Mouse (Mus musculus) liver, embryonic 14.5 days (tissue): ENCODE results near the gene Olfr726. TPM values are rescaled to one million over a fixed set of nuclear protein-coding genes. Genes with fewer than 3 reads are reported as not detected.
A peak's percentile ranks its signal among the peaks of the same experiment; 100 is the strongest.

Source experiments
- ATAC-seq: fragments of 200-750 bp; cut with Nextera tagmentation; 2 replicates; pipeline ENCODE4 v1.8.0; 2017; ENCODE audit warnings: moderate number of reproducible peaks, mild to moderate bottlenecking, moderate library complexity; ENCODE audit not compliant: insufficient read depth
- DNase-seq, 3 experiments: peaks; one replicate each; pipeline ENCODE4 v3.0.0-alpha.2; 2012 to 2013; ENCODE audit warnings: low read depth in 3 of 3, low spot score in 3 of 3
- H3K27ac ChIP-seq: fragments of 300-500 bp; sonication (generic); 2 replicates; pipeline ENCODE4 v1.5.1; 2014; ENCODE audit warnings: moderate library complexity, mild to moderate bottlenecking, control low read depth, inconsistent platforms
- H3K27me3 ChIP-seq: fragments of 300-500 bp; sonication (generic); 2 replicates; pipeline ENCODE4 v1.6.1; 2014; ENCODE audit warnings: mild to moderate bottlenecking, low read length, moderate library complexity; ENCODE audit not compliant: control insufficient read depth, insufficient read depth
- H3K36me3 ChIP-seq: fragments of 300-500 bp; sonication (generic); replicated peaks from 2 replicates; pipeline ENCODE4 v1.6.1; 2014; ENCODE audit warnings: low read depth; ENCODE audit not compliant: control insufficient read depth, insufficient read depth
- H3K4me1 ChIP-seq, 2 experiments: fragments of 200-500 bp in 1 of 2; fragments of 300-500 bp in 1 of 2; sonication (generic) in 1 of 2; replicated peaks; 2 replicates each; pipeline ENCODE4 v1.6.1; 2012 to 2014; ENCODE audit warnings: antibody characterized with exemption in 1 of 2, inconsistent platforms in 1 of 2, low read length in 1 of 2; ENCODE audit not compliant: control insufficient read depth in 2 of 2, insufficient read depth in 2 of 2
- H3K4me2 ChIP-seq: fragments of 300-500 bp; sonication (generic); 2 replicates; pipeline ENCODE4 v1.6.1; 2014; ENCODE audit warnings: low read depth, mild to moderate bottlenecking, control low read depth, moderate library complexity
- H3K4me3 ChIP-seq, 2 experiments: fragments of 200-500 bp in 1 of 2; fragments of 300-500 bp in 1 of 2; sonication (generic) in 1 of 2; 2 replicates each; pipeline ENCODE4 v1.5.1; 2012 to 2014; ENCODE audit warnings: low read depth in 2 of 2, low read length in 2 of 2, mild to moderate bottlenecking in 2 of 2, control low read depth in 1 of 2, inconsistent platforms in 1 of 2, moderate library complexity in 1 of 2; ENCODE audit not compliant: insufficient read depth in 1 of 2
- H3K9ac ChIP-seq: fragments of 300-500 bp; sonication (generic); replicated peaks from 2 replicates; pipeline ENCODE4 v1.6.1; 2014; ENCODE audit warnings: mild to moderate bottlenecking, control low read depth, moderate library complexity
- H3K9me3 ChIP-seq: fragments of 300-500 bp; sonication (generic); 2 replicates; pipeline ENCODE4 v1.6.1; 2016; ENCODE audit warnings: low read length, mixed read lengths; ENCODE audit not compliant: control insufficient read depth
- CTCF ChIP-seq: IDR thresholded peaks from 2 replicates; pipeline ENCODE4 v1.5.1; 2016; ENCODE audit warnings: antibody characterized with exemption, low read depth, control low read depth
- EP300 ChIP-seq: IDR thresholded peaks from 2 replicates; pipeline ENCODE4 v1.6.1; 2016; ENCODE audit warnings: antibody characterized with exemption, low read depth
- WGBS: fragments of 180-500 bp; shearing (Covaris S2); extraction: QIAGEN DNeasy Blood & Tissue Kit; methylation state at CpG from one replicate; pipeline ENCODE4 v1.1.7; 2014; ENCODE audit not compliant: insufficient replicate concordance; 5-methylcytosine and 5-hydroxymethylcytosine counted together
- polyA plus RNA-seq, 2 experiments: library from polyadenylated mRNA; depleted of rRNA in 1 of 2; stranded (reverse) in 1 of 2; unstranded in 1 of 2; fragments of >200 nt; fragmentation: Nextera tagmentation in 1 of 2; extraction: Ambion mirVana in 1 of 2; gene quantifications; 2 replicates each; pipeline versions ENCODE4 v1.2.1 to v1.2.3; 2012 to 2014

The Olfr726 gene
- polyA plus RNA-seq, 2 experiments = not detected

DNA sequence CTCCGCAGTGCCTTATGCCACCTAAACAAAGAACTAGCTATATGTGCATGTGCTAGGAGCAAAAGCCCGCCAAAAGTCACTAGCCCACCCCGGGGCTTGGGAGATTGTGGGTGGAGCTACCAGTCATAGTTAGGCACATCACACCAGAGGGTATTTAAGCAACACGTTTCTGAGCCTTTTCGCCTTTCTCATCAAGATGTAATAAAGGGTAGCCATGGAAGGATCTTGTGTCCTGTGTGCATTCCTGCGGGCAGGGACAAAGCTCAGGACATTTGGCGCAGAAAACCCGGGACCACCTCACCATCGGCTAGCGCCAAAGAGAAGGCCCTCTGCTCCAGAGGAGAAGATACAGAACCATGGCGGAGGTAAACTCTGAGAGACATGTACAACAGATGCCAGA is 29.6 kb downstream of the Olfr726 start:
- Histone ChIP-seq H3K9me3 (no peaks in the 10 kb centered on the region), H3K36me3 (no peaks in the 10 kb centered on the region), H3K27me3 (no peaks in the 10 kb centered on the region), H3K9ac (peak overlapping the region; percentile 60), H3K27ac (no peak overlapping the region), H3K4me3 (peak overlapping the region; percentile 56 to 59), H3K4me2 (peak overlapping the region; percentile 86), H3K4me1 (peaks cover 0 to 5% of the 10 kb centered on the region in 2 experiments; a peak in 1 of 4 replicates)
- 17% methylated on average over 11 of the region's 11 CpGs for WGBS
- ATAC-seq (no peak), DNase-seq (no peak)
- no peak for TF ChIP-seq EP300
- no peak for TF ChIP-seq CTCF

DNA sequence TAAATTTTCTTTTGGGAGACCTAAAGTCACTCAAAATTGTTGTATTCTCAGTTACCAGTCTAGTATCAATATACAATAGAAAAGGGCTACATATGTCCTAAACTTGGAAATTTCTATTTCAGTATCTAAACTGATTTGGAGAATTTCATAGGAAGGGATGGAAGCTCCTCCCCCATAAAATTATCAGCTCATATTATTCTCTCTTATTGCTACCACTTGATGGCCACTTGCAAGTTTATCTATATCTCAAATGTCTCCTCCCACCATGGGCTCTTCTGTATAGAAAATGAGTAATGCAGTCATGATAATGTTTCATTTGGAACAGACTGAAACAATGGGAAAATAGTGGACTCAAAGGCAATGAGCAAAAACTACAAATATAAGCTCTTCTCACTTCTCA is 50.5 kb downstream of the Olfr726 start, which contains the start of gene Olfr725:
Gene Olfr725 (minus strand): TSS at position 101 of the 400 bp plus-strand sequence.
- ATAC-seq = no peak
- no peaks in the 10 kb centered on the region for H3K4me1 ChIP-seq

More for the DNA sequence above, 50.5 kb downstream of the Olfr726 start, which contains the start of gene Olfr725:
- TF ChIP-seq CTCF = no peak
- no peak for TF ChIP-seq EP300
- H3K27me3 ChIP-seq = no peaks in the 10 kb centered on the region
- no peak within 1 kb of the TSS for H3K4me3 ChIP-seq
- no peak within 1 kb of the TSS for H3K4me2 ChIP-seq
- no peak within 1 kb of the TSS for H3K27ac ChIP-seq
- H3K36me3 ChIP-seq = no peaks in the 10 kb centered on the region
- no peak within 1 kb of the TSS for H3K9ac ChIP-seq
- no peak for DNase-seq
- no peaks in the 10 kb centered on the region for H3K9me3 ChIP-seq

Other genes starting within 250 kb of the Olfr726 start
- not detected in 2 replicates for gene Olfr722, start 189.0 kb downstream of the Olfr726 start, polyA plus RNA-seq (2012; rRNA removed)
- gene Olfr722, start 189.0 kb downstream of the Olfr726 start, polyA plus RNA-seq (2014; fragmentation: Nextera tagmentation; extraction: Ambion mirVana) = not detected in 2 replicates
- not detected in 2 replicates for gene Olfr723, start 159.2 kb downstream of the Olfr726 start, polyA plus RNA-seq (2012; rRNA removed)
- gene Olfr723, start 159.2 kb downstream of the Olfr726 start, polyA plus RNA-seq (2014; fragmentation: Nextera tagmentation; extraction: Ambion mirVana) = not detected in 2 replicates
- not detected in 2 replicates for gene Olfr724, start 127.7 kb downstream of the Olfr726 start, polyA plus RNA-seq (2012; rRNA removed)
- not detected in 2 replicates for gene Olfr724, start 127.7 kb downstream of the Olfr726 start, polyA plus RNA-seq (2014; fragmentation: Nextera tagmentation; extraction: Ambion mirVana)
- not detected in 2 replicates for gene Olfr725, start 50.6 kb downstream of the Olfr726 start, polyA plus RNA-seq (2012; rRNA removed)
- not detected in 2 replicates for gene Olfr725, start 50.6 kb downstream of the Olfr726 start, polyA plus RNA-seq (2014; fragmentation: Nextera tagmentation; extraction: Ambion mirVana)
- gene Olfr727, start 32.2 kb upstream of the Olfr726 start, polyA plus RNA-seq (2012; rRNA removed) = not detected in 2 replicates
- not detected in 2 replicates for gene Olfr727, start 32.2 kb upstream of the Olfr726 start, polyA plus RNA-seq (2014; fragmentation: Nextera tagmentation; extraction: Ambion mirVana)
- not detected in 2 replicates for gene Olfr728, start 51.7 kb upstream of the Olfr726 start, polyA plus RNA-seq (2012; rRNA removed)
- gene Olfr728, start 51.7 kb upstream of the Olfr726 start, polyA plus RNA-seq (2014; fragmentation: Nextera tagmentation; extraction: Ambion mirVana) = not detected in 2 replicates
- not detected in 2 replicates for gene Olfr729, start 62.0 kb upstream of the Olfr726 start, polyA plus RNA-seq (2012; rRNA removed)
- not detected in 2 replicates for gene Olfr729, start 62.0 kb upstream of the Olfr726 start, polyA plus RNA-seq (2014; fragmentation: Nextera tagmentation; extraction: Ambion mirVana)
- gene Olfr730, start 97.2 kb upstream of the Olfr726 start, polyA plus RNA-seq (2012; rRNA removed) = not detected in 2 replicates
- gene Olfr730, start 97.2 kb upstream of the Olfr726 start, polyA plus RNA-seq (2014; fragmentation: Nextera tagmentation; extraction: Ambion mirVana) = not detected in 2 replicates
- not detected in 2 replicates for gene Olfr731, start 150.9 kb upstream of the Olfr726 start, polyA plus RNA-seq (2012; rRNA removed)
- not detected in 2 replicates for gene Olfr731, start 150.9 kb upstream of the Olfr726 start, polyA plus RNA-seq (2014; fragmentation: Nextera tagmentation; extraction: Ambion mirVana)
- gene Olfr732, start 193.3 kb upstream of the Olfr726 start, polyA plus RNA-seq (2012; rRNA removed) = not detected in 2 replicates
- gene Olfr732, start 193.3 kb upstream of the Olfr726 start, polyA plus RNA-seq (2014; fragmentation: Nextera tagmentation; extraction: Ambion mirVana) = not detected in 2 replicates
- not detected in 2 replicates for gene Olfr733, start 210.6 kb upstream of the Olfr726 start, polyA plus RNA-seq (2012; rRNA removed)
- not detected in 2 replicates for gene Olfr733, start 210.6 kb upstream of the Olfr726 start, polyA plus RNA-seq (2014; fragmentation: Nextera tagmentation; extraction: Ambion mirVana)
- gene Olfr734, start 235.8 kb upstream of the Olfr726 start, polyA plus RNA-seq (2012; rRNA removed) = not detected in 2 replicates
- gene Olfr734, start 235.8 kb upstream of the Olfr726 start, polyA plus RNA-seq (2014; fragmentation: Nextera tagmentation; extraction: Ambion mirVana) = not detected in 2 replicates